Mouse (Mus musculus) neural tube, embryonic 14.5 days (tissue): ENCODE data around the gene Fez2. TPM values are rescaled to one million over a fixed set of nuclear protein-coding genes. Genes with fewer than 3 reads are reported as not detected.

Experiments
- ATAC-seq: fragments of 200-750 bp; cut with Nextera tagmentation; 2 replicates; pipeline ENCODE4 v1.8.0; 2017; ENCODE audit warnings: low read depth, mild to moderate bottlenecking, moderate TSS enrichment, moderate library complexity
- H3K27ac ChIP-seq: fragments of 300-500 bp; sonication (generic); 2 replicates; pipeline ENCODE4 v1.5.1; 2014; ENCODE audit warnings: low read depth, mild to moderate bottlenecking, control low read depth, low read length, moderate library complexity, mixed read lengths
- H3K27me3 ChIP-seq: fragments of 300-500 bp; sonication (generic); 2 replicates; pipeline ENCODE4 v1.6.1; 2014; ENCODE audit warnings: low read length; ENCODE audit not compliant: control insufficient read depth, insufficient read depth
- H3K36me3 ChIP-seq: fragments of 300-500 bp; sonication (generic); 2 replicates; pipeline ENCODE4 v1.6.1; 2014; ENCODE audit warnings: low read length, mixed read lengths; ENCODE audit not compliant: control insufficient read depth, insufficient read depth
- H3K4me1 ChIP-seq: fragments of 300-500 bp; sonication (generic); 2 replicates; pipeline ENCODE4 v1.6.1; 2014; ENCODE audit warnings: low read length; ENCODE audit not compliant: control insufficient read depth, insufficient read depth
- H3K4me2 ChIP-seq: fragments of 300-500 bp; sonication (generic); 2 replicates; pipeline ENCODE4 v1.6.1; 2014; ENCODE audit warnings: mild to moderate bottlenecking, low read depth, low read length, control low read depth
- H3K4me3 ChIP-seq: fragments of 300-500 bp; sonication (generic); 2 replicates; pipeline ENCODE4 v1.5.1; 2014; ENCODE audit warnings: low read depth, low read length, control low read depth, mixed read lengths
- H3K9ac ChIP-seq: fragments of 300-500 bp; sonication (generic); replicated peaks from 2 replicates; pipeline ENCODE4 v1.6.1; 2014; ENCODE audit warnings: low read depth, mild to moderate bottlenecking, control low read depth, low read length, mixed read lengths
- H3K9me3 ChIP-seq: fragments of 300-500 bp; sonication (generic); 2 replicates; pipeline ENCODE4 v1.6.1; 2016; ENCODE audit warnings: low read length; ENCODE audit not compliant: control insufficient read depth
- WGBS: fragments of 180-500 bp; shearing (Covaris S2); extraction: QIAGEN DNeasy Blood & Tissue Kit; methylation state at CpG from one replicate; pipeline ENCODE4 v1.1.7; 2014; 5-methylcytosine and 5-hydroxymethylcytosine counted together
- polyA plus RNA-seq: library from polyadenylated mRNA; unstranded; fragments of >200 nt; fragmentation: Nextera tagmentation; extraction: Ambion mirVana; gene quantifications from 2 replicates; pipeline ENCODE4 v1.2.1, GENCODE M21; 2014

Gene Fez2
- 61.1 and 64.2 TPM in 2 replicates for polyA plus RNA-seq

DNA sequence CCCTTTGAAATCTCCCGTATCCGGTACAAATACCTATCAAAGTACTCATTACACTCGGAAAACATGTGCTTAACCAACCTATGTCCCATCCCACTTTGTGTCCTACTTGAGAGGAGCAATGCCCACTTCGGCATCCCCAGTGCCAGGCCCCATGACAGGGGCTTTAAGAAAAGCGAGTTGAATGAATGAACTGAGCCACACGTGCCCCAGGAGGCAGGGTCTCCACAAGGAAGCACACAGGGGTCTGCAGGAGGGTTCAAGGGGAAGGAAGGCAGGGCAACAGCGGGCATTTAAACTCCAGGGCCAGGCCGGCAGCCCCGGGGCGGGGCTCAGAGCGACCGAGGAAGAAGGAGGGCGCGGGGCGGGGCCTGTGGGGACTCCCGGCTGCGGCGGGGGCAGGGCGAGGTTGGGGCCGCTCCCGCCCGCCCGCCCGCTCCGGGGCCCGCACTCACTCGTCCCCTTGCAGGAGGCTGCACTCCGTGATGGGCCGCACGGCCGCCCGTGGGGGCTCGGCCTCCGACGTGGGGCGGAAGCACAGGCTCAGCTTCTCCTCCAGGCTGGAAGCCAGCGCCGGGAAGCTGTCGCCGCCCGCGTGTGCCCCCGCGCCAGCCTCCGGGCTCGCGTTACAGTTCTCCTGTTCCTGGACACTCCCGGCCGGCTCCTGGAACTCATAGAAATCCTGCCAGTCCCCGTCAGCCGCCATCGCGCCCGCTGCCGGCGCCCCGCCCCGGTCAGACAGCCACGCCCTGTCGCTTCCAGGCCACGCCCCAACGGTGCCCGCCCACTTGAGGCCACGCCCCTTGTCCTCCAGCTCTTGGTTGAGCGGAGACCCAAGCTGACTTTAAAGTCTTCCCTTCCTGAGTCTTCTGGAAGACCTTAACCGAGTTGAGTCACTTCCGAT, at the start of gene Fez2:
Gene Fez2, minus strand, starts transcription at position 772 of the 901 bp plus-strand sequence.
- Histone ChIP-seq H3K4me3 (peak within 1 kb of the TSS; percentile 72), H3K27me3 (no peaks in the 10 kb centered on the region), H3K4me1 (peaks cover 4% of the 10 kb centered on the region; the same call in 1 of the 2 replicates), H3K9me3 (no peaks in the 10 kb centered on the region), H3K27ac (peak within 1 kb of the TSS; percentile 72), H3K9ac (peak within 1 kb of the TSS; percentile 88), H3K36me3 (no peaks in the 10 kb centered on the region), H3K4me2 (peak within 1 kb of the TSS; percentile 73)
- under 1% methylated on average over 54 of the region's 67 CpGs for WGBS
- ATAC-seq = peak; percentile 94

DNA sequence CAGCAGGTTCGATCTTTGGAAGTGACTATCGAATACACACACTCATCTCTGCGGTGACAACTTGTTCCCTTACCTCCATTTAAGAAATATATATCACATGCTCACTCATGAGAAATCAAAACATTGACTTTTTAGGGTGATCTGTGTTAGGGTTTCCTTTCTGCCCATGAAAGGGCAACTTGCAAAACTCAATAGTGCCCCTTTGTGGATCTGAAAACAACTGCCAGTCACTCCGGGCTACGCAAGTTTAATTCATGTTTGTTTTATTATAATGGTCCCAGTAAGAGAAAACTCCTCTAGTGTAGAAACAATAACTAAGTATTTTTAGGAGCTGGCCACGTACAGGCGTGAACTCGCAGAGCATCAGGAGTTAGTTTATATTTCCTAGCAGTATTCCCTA, 47.5 kb upstream of the Fez2 start:
- H3K9me3 ChIP-seq = no peaks in the 10 kb centered on the region
- no peak overlapping the region for H3K4me3 ChIP-seq
- ATAC-seq = no peak
- no peak overlapping the region for H3K4me2 ChIP-seq
- H3K4me1 ChIP-seq = no peaks in the 10 kb centered on the region
- 84% methylated on average over 8 of the region's 8 CpGs for WGBS
- no peak overlapping the region for H3K27ac ChIP-seq
- H3K9ac ChIP-seq = no peak overlapping the region
- H3K27me3 ChIP-seq = no peaks in the 10 kb centered on the region
- no peaks in the 10 kb centered on the region for H3K36me3 ChIP-seq

DNA sequence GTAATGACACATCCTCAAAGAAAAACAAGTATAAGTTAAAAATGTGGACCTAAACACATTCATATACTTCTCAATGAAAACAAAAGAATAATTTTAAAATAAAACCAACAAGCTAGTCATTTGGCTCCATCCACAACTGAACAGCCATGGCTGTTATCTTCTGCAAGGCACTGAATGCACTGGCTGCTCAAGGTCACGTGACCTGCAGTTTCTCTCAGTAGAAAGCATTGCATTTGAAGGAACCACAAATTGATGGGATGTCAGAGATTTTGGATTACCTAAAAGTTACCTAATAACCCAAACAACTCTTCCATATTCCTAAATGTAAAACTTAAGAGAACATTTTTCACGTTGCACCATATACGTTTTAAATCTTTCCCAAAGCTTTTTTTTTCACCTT, 47.1 kb upstream of the Fez2 start:
- Histone ChIP-seq H3K4me3 (no peak overlapping the region), H3K36me3 (no peaks in the 10 kb centered on the region), H3K27ac (no peak overlapping the region), H3K27me3 (no peaks in the 10 kb centered on the region), H3K4me2 (no peak overlapping the region), H3K9ac (no peak overlapping the region), H3K9me3 (no peaks in the 10 kb centered on the region), H3K4me1 (no peaks in the 10 kb centered on the region)
- 88% methylated on average over 3 of the region's 3 CpGs for WGBS
- no peak for ATAC-seq

DNA sequence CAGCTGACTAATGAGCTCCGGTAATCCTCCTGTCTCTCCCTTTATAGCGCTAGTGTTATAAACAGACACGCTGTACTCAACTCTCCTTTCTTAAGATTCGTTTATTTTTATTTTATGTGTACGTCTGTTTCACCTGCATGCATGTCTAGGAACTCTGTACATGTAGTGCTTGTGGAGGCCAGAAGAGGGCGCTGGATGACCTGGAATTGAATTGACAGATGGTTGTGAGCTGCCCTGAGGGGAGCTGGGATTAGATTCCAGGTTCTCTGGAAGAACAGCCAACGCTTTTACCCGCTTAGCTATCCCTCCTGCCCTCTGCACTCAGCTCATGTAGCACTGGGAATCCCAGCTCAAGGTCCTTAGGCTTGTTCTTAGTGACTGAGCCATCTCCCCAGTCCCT, 42.2 kb upstream of the Fez2 start:
- H3K4me3 ChIP-seq = no peak overlapping the region
- no peaks in the 10 kb centered on the region for H3K4me1 ChIP-seq
- no peak overlapping the region for H3K27ac ChIP-seq
- no peak overlapping the region for H3K4me2 ChIP-seq
- no peaks in the 10 kb centered on the region for H3K36me3 ChIP-seq
- H3K9ac ChIP-seq = no peak overlapping the region
- no peak for ATAC-seq
- WGBS = 80% methylated on average over 8 of the region's 8 CpGs
- H3K9me3 ChIP-seq = no peaks in the 10 kb centered on the region
- no peaks in the 10 kb centered on the region for H3K27me3 ChIP-seq

DNA sequence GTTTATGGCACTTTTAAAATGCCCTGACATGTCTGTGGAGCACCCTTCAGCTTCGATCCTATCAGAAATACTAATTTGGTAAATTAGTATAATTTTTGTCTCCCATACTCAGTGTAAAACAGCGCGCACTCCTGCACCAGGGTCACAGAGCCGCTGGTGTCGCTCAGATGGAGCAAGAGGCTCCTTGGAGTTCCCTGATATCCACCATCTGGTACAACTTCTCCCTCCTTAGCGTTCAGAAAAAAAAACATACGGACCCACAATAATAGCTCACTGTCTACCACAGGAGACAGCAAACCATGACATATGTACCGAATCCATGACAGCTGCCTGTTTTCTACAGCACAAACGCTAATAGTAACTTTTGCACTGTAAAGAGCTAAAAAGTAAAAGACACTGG, 37.6 kb upstream of the Fez2 start:
- no peak overlapping the region for H3K4me2 ChIP-seq
- no peaks in the 10 kb centered on the region for H3K27me3 ChIP-seq
- H3K9me3 ChIP-seq = no peaks in the 10 kb centered on the region
- H3K4me3 ChIP-seq = no peak overlapping the region
- no peak overlapping the region for H3K9ac ChIP-seq
- H3K36me3 ChIP-seq = no peaks in the 10 kb centered on the region
- 80% methylated on average over 9 of the region's 9 CpGs for WGBS
- no peak for ATAC-seq
- H3K4me1 ChIP-seq = no peaks in the 10 kb centered on the region
- no peak overlapping the region for H3K27ac ChIP-seq

DNA sequence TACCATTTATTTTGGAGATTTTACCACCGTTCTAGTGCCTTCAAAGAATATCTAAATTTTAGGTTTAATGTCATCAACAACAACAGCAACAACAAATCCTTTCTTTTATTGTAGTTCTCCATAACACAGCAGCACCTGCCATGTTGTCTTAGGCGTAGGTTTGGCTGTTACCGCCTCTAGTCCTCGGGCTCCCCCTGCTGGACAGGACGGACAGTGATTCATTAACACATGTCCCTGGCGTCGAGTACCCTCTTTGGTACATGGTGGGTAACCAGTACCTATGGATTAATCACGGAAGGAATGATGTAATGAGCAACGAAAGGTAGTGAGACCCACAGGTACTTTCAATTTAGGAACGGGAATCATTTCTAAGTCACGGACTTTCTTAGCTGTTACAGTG, 37.2 kb upstream of the Fez2 start:
- Histone ChIP-seq H3K9me3 (no peaks in the 10 kb centered on the region), H3K9ac (no peak overlapping the region), H3K27ac (no peak overlapping the region), H3K4me1 (no peaks in the 10 kb centered on the region), H3K4me3 (no peak overlapping the region), H3K27me3 (no peaks in the 10 kb centered on the region), H3K4me2 (no peak overlapping the region), H3K36me3 (no peaks in the 10 kb centered on the region)
- peak; percentile 67 for ATAC-seq
- 37% methylated on average over 11 of the region's 11 CpGs for WGBS

DNA sequence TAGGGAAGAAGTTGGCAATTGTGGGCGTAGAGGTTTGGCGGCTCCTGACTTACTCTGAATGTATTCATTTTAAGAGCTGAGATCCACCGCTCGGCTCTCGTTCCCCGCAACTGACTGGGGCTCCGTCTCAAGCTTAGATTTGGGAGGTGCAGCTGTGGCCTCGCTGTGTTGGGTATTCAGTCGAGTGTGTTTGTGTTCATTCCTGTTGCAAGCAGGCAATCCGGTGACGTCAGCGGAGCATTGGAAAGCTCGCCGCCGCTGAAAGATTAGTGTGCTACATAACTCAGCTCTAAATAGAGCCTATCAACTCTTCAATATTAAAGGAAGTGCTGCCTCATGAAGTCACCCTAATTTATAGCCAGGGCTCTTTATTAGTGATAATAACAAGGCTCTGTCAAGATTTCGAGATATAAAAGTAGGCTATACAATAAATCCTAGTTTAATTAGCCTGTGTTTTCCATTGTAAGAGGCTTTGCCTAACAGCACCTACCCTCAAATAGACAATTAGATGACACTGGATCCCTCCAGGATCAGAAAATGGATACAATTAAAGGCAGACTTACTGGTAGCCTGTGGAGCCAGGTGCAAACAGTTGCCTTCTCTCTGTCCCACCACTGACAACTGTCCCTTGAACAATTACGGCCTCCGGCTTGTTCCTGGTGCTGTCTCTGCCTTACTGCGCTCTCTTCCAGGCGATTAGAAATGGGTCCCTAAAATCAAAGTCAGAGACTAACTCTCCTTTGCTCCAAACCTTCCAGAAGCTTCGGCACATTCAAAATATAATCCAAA, 36.4 kb upstream of the Fez2 start:
- WGBS = 60% methylated on average over 21 of the region's 21 CpGs
- H3K4me2 ChIP-seq = peak overlapping the region; percentile 34
- no peak overlapping the region for H3K27ac ChIP-seq
- H3K4me3 ChIP-seq = no peak overlapping the region
- peak; percentile 62 for ATAC-seq
- 0 out of 2 replicates have a peak overlapping the region, but pooled peaks have one; percentile 16 for H3K9ac ChIP-seq
- H3K36me3 ChIP-seq = no peaks in the 10 kb centered on the region
- no peaks in the 10 kb centered on the region for H3K4me1 ChIP-seq
- H3K27me3 ChIP-seq = no peaks in the 10 kb centered on the region
- H3K9me3 ChIP-seq = no peaks in the 10 kb centered on the region

DNA sequence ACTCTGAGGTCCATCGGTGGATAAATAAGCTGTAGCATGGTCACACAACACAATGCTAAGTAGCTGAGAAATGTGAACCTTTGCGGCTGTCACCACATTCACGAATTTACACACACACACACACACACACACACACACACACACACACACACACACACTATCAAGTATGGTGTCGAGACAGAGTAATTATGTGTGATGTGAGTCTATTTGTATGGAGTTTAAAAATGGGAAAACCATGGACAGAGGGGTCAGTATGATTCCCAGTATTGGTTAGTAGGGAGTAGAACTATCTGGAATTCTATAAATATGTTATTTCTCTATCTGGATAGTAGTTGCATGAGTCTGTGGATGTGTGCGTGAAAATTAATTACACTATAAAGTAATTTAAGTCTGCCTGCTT, 35.6 kb upstream of the Fez2 start:
- ATAC-seq = no peak
- no peak overlapping the region for H3K27ac ChIP-seq
- H3K9ac ChIP-seq = no peak overlapping the region
- no peaks in the 10 kb centered on the region for H3K36me3 ChIP-seq
- no peak overlapping the region for H3K4me3 ChIP-seq
- H3K4me1 ChIP-seq = no peaks in the 10 kb centered on the region
- H3K4me2 ChIP-seq = no peak overlapping the region
- H3K27me3 ChIP-seq = no peaks in the 10 kb centered on the region
- 90% methylated on average over 5 of the region's 5 CpGs for WGBS
- H3K9me3 ChIP-seq = no peaks in the 10 kb centered on the region

DNA sequence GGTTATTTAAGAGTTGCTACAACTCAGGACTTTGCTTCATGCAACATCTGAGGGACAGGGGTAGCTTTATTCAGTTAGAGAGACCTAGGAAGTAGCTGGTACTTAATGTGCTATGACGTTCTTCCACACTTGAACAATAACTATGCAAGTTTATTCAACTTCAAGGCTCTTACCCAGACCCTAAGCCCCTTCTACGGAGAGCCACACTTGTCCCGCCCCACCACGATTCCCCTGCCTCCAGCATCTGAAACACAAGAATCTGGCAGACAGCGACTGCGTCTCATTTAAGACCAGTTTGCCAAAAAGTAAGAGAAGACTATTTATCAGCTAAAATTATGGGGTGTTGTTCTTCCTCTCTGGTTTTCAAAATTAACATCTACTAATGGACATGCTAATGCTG, 33.9 kb upstream of the Fez2 start:
- no peaks in the 10 kb centered on the region for H3K36me3 ChIP-seq
- no peaks in the 10 kb centered on the region for H3K27me3 ChIP-seq
- H3K4me1 ChIP-seq = no peaks in the 10 kb centered on the region
- ATAC-seq = no peak
- no peak overlapping the region for H3K4me2 ChIP-seq
- no peaks in the 10 kb centered on the region for H3K9me3 ChIP-seq
- no peak overlapping the region for H3K27ac ChIP-seq
- no peak overlapping the region for H3K9ac ChIP-seq
- H3K4me3 ChIP-seq = no peak overlapping the region
- WGBS = 85% methylated on average over 6 of the region's 6 CpGs
